Mouse (Mus musculus) embryonic facial prominence, embryonic 11.5 days (tissue): ENCODE measurements at regions not wholly inside any gene's neighbourhood (a gene's known extent, or its start where the extent isn't known, plus 50 kb on each side); places are given as distances from the start of the nearest gene placed in this dataset.

ENCODE experiments used
- ATAC-seq: fragments of 200-750 bp; cut with Nextera tagmentation; replicated peaks from 2 replicates; pipeline ENCODE4 v1.8.0; 2017; ENCODE audit warnings: low read depth; ENCODE audit not compliant: insufficient number of reproducible peaks, low FRiP score, low TSS enrichment
- DNase-seq: peaks from one replicate; pipeline ENCODE4 v3.0.0-alpha.2; 2015; ENCODE audit warnings: low spot score
- H3K27ac ChIP-seq: fragments of 300-500 bp; sonication (generic); replicated peaks from 2 replicates; pipeline ENCODE4 v1.5.1; 2014; ENCODE audit warnings: mild to moderate bottlenecking, low read depth, low read length, control low read depth
- H3K27me3 ChIP-seq: fragments of 300-500 bp; sonication (generic); 2 replicates; pipeline ENCODE4 v1.6.1; 2014; ENCODE audit warnings: mild to moderate bottlenecking, low read length, moderate library complexity, mixed read lengths; ENCODE audit not compliant: control insufficient read depth, insufficient read depth
- H3K36me3 ChIP-seq: fragments of 300-500 bp; sonication (generic); replicated peaks from 2 replicates; pipeline ENCODE4 v1.6.1; 2014; ENCODE audit warnings: low read depth, mild to moderate bottlenecking, low read length, moderate library complexity, mixed read lengths; ENCODE audit not compliant: control insufficient read depth, insufficient read depth
- H3K4me1 ChIP-seq: fragments of 300-500 bp; sonication (generic); 2 replicates; pipeline ENCODE4 v1.6.1; 2014; ENCODE audit warnings: low read length, mixed read lengths; ENCODE audit not compliant: control insufficient read depth, insufficient read depth
- H3K4me2 ChIP-seq: fragments of 300-500 bp; sonication (generic); 2 replicates; pipeline ENCODE4 v1.6.1; 2014; ENCODE audit warnings: low read depth, mild to moderate bottlenecking, control low read depth, low read length, moderate library complexity
- H3K4me3 ChIP-seq: fragments of 300-500 bp; sonication (generic); 2 replicates; pipeline ENCODE4 v1.5.1; 2014; ENCODE audit warnings: low read depth, low read length, control low read depth
- H3K9ac ChIP-seq: fragments of 300-500 bp; sonication (generic); replicated peaks from 2 replicates; pipeline ENCODE4 v1.6.1; 2014; ENCODE audit warnings: mild to moderate bottlenecking, control low read depth, low read length
- H3K9me3 ChIP-seq: fragments of 300-500 bp; sonication (generic); replicated peaks from 2 replicates; pipeline ENCODE4 v1.6.1; 2016; ENCODE audit warnings: mild to moderate bottlenecking, low read length, inconsistent platforms, mixed read lengths; ENCODE audit not compliant: control insufficient read depth
- WGBS: fragments of 180-500 bp; shearing (Covaris S2); extraction: QIAGEN DNeasy Blood & Tissue Kit; methylation state at CpG from one replicate; pipeline ENCODE4 v1.1.7; 2014; 5-methylcytosine and 5-hydroxymethylcytosine counted together

DNA sequence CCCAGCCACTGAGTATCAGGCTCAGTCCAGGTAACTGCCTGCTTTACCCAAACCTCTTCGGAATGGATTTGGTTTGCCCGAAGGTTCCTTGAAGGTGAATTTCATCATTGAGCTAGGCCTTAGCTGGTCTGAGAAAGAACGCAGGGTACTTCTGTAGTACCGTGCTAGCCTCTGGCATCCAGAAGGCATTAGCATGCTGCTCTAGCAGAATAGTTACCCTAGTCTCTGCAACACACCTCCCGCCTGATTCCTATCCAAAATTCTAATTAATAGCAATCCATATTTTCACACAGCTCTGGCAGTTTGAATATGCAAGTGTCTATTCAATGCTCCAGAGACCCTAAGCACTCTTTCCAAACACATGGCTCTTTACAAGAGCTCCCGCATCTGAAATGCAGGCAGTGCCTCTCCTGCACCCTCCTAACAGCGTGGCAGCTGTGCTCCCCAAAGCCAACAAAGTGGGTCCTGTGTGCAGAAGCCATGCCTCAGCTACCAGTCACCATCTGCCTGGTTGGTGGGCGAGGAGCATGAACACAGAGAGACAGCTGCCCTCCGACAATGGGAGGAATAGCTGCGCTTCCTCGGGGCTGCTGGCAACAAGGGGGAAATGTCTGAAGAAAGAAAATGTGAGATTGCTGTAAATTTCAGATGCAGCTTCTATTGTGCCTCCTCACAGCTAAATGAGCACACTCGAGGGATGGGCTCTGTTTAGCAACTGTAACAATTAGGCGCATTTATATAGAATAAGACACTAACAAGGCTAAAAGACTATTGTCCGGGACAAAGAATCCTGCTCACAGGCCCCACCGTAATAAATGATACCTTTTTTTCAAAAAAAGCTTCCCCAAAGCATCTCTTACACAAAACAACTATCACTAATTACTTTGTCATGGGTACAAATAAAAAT is 198.6 kb downstream of the Sp3 start:
- no peaks in the 10 kb centered on the region for H3K27me3 ChIP-seq
- H3K4me3 ChIP-seq: no peak overlapping the region
- no peak overlapping the region for H3K4me2 ChIP-seq
- H3K9me3 ChIP-seq: no peaks in the 10 kb centered on the region
- WGBS: 87% methylated on average over 15 of the region's 15 CpGs
- H3K9ac ChIP-seq: no peak overlapping the region
- no peak overlapping the region for H3K27ac ChIP-seq
- no peaks in the 10 kb centered on the region; the same call in 1 of the 2 replicates for H3K4me1 ChIP-seq
- ATAC-seq (peak; percentile 39; the same call in 1 of the 2 replicates), DNase-seq (no peak)
- no peaks in the 10 kb centered on the region for H3K36me3 ChIP-seq

DNA sequence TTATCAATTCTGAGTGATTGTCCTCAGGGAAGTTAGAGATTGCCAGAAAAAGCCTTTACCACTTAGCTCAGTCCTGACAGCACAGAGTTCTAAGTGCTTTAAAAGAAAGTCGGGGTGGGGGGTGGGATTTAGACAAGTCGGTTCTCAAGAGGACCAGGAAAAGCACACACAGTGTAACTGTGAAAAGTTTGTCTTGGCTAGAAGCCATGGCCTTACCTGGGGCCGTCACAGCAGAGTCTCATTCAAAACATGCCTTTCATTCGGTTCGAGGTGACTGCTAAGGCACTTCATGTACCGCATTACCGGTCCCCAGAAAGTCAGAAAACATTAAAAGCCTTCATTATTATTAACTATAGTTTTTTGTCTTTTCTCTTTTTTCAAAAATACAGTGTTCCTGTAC is 197.9 kb downstream of the Sp3 start:
- H3K9ac ChIP-seq: no peak overlapping the region
- H3K27ac ChIP-seq: no peak overlapping the region

DNA sequence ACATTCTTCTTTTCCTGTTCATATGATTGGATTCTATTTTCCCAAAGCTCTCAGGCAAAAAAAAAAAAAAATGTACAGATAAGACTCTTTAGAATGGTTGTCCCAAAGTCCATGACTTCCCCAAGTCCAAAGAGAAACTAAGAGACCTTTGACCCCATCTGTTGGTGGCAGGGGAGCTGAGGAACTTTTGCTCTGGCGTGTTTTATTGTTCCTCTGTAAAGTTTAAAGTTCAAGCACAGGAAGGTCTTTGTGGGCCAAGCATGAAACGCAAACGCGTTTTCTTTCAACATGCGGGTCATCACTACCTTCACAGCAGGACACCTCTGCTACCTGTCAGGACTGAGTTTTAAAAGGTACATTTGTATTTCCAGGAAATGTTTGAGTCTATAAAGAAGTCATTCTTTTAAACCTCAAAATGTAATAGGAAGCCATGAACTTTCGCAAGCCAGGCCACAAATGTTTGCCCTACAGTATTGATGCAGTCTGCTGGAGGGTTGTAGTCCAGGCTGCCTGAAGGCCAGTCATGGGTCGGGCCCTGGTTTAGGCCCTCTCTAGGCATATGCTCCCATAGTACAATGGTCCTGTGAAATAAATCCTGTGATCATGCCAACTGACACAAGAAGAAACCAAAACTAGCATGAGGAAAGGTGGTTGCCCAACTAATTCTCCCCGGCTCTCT is 194.7 kb downstream of the Sp3 start:
- H3K36me3 ChIP-seq: no peaks in the 10 kb centered on the region
- ATAC-seq (no peak), DNase-seq (no peak)
- 78% methylated on average over 8 of the region's 8 CpGs for WGBS
- no peaks in the 10 kb centered on the region for H3K9me3 ChIP-seq
- no peaks in the 10 kb centered on the region for H3K27me3 ChIP-seq
- no peak overlapping the region for H3K9ac ChIP-seq
- no peaks in the 10 kb centered on the region; the same call in 1 of the 2 replicates for H3K4me1 ChIP-seq
- no peak overlapping the region for H3K4me2 ChIP-seq
- H3K4me3 ChIP-seq: no peak overlapping the region
- no peak overlapping the region for H3K27ac ChIP-seq

More for the DNA sequence above, 197.9 kb downstream of the Sp3 start:
- ATAC-seq (no peak), DNase-seq (no peak)
- Histone ChIP-seq H3K36me3 (no peaks in the 10 kb centered on the region), H3K9me3 (no peaks in the 10 kb centered on the region), H3K4me2 (no peak overlapping the region), H3K4me3 (no peak overlapping the region), H3K4me1 (no peaks in the 10 kb centered on the region; the same call in 1 of the 2 replicates), H3K27me3 (no peaks in the 10 kb centered on the region)
- 58% methylated on average over 7 of the region's 7 CpGs for WGBS

DNA sequence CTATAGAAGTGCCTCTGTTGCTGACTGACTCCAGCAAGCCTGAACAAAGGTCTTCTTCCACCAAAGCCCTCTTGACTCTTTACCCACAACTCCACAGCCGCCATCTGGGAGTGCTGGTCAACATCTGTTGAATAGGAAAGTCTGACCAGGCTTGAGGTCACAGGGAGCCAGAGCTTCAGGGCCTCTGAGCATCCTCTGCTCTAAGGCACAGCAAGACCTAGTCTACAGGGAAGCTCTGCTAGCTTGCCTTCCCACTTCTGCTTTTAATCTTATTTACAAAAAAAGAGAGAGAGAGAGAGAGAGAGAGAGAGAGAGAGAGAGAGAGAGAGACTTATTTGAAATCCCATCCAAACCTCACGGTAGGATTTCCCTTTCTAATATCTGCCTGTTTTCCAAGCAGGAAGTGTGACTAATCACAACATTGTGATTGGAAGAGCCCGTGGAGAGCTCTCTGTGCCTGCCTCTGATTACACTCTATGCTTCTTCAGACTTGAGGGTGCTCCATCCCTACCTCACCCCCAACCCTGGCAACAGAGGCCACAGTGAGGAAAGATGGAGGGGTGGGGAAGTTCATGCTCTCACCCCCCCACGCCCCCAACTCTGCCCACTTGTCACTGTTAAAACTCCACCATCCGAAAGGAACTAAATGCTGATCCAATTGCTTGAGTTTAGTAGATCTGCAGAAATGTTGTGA is 194.1 kb downstream of the Sp3 start:
- Histone ChIP-seq H3K9me3 (no peaks in the 10 kb centered on the region), H3K27me3 (no peaks in the 10 kb centered on the region), H3K9ac (no peak overlapping the region), H3K4me1 (no peaks in the 10 kb centered on the region; the same call in 1 of the 2 replicates), H3K36me3 (no peaks in the 10 kb centered on the region), H3K27ac (no peak overlapping the region), H3K4me2 (no peak overlapping the region), H3K4me3 (no peak overlapping the region)
- no peak for ATAC-seq
- DNase-seq: peak; percentile 42
- WGBS: 43% methylated on average over 5 of the region's 5 CpGs

DNA sequence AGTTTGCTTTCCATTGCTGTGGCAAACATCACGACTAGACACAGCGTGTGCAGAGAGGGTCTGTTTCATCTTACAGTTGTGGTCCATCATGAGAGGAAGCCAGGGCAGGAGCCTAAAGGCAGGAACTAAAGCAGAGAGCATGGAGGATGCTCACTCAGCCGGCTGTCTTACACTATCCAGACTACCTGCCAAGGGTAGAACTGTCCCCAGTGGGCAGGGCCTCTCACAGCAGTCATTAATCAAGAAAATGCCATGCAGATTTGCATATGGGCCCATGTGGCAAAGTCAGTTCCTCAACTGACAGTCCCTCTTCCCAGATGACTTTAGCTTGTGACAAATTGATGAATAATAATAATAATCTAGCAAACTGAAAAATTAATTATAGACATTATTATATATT is 192.6 kb downstream of the Sp3 start:
- H3K9ac ChIP-seq: no peak overlapping the region
- no peaks in the 10 kb centered on the region for H3K36me3 ChIP-seq
- H3K9me3 ChIP-seq: no peaks in the 10 kb centered on the region
- H3K4me2 ChIP-seq: no peak overlapping the region
- DNase-seq: no peak
- no peaks in the 10 kb centered on the region; the same call in 1 of the 2 replicates for H3K4me1 ChIP-seq
- H3K27me3 ChIP-seq: no peaks in the 10 kb centered on the region
- WGBS: 83% methylated on average over 3 of the region's 3 CpGs
- no peak for ATAC-seq
- H3K4me3 ChIP-seq: no peak overlapping the region
- no peak overlapping the region for H3K27ac ChIP-seq

DNA sequence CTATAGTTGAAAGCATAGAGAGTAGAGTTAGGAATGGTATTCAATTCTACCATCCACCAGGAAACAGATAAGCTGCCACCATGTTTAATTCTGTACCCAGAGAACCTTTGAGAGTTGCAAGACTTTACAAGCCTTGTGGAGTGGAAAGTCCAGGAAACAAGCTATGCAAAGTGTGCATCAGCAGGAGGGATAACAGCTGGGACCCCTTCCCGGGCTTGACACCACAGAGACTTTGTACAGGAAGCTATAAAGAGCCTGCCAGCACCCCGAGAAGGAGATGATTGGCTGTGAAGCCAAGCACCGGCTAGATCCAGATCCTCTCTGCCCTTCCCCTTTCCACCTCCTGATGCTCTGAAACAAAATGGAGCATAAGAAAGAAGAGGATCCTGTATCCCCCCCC is 188.8 kb downstream of the Sp3 start:
- H3K27ac ChIP-seq: no peak overlapping the region
- no peak overlapping the region for H3K9ac ChIP-seq
- H3K27me3 ChIP-seq: no peaks in the 10 kb centered on the region
- 80% methylated on average over 3 of the region's 3 CpGs for WGBS
- H3K4me2 ChIP-seq: no peak overlapping the region
- no peaks in the 10 kb centered on the region for H3K4me1 ChIP-seq
- H3K36me3 ChIP-seq: no peaks in the 10 kb centered on the region
- ATAC-seq (no peak), DNase-seq (no peak)
- no peak overlapping the region for H3K4me3 ChIP-seq
- no peaks in the 10 kb centered on the region for H3K9me3 ChIP-seq

DNA sequence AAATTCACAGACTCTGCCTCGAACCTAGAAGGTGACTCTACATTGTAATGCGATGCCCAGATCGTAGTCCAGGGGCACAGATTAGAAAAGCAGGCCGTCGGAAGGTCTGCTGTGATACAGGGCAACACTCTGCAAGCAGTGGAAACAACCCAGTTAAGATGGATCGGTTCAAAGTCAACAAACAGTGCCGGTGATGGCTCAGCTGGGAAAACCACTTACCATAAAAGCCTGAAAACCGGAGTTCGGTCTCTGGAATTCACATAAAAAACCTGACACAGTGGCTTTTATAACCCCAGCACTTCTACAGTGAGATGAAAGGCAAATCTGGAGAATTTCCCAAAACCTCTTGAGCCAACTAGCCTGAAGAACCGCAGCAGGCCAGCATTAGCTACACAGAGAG is 186.8 kb downstream of the Sp3 start:
- no peak for ATAC-seq
- no peak overlapping the region for H3K4me2 ChIP-seq
- DNase-seq: no peak
- H3K27me3 ChIP-seq: no peaks in the 10 kb centered on the region
- H3K27ac ChIP-seq: no peak overlapping the region
- no peaks in the 10 kb centered on the region for H3K4me1 ChIP-seq
- no peaks in the 10 kb centered on the region for H3K9me3 ChIP-seq
- no peak overlapping the region for H3K4me3 ChIP-seq
- no peaks in the 10 kb centered on the region for H3K36me3 ChIP-seq
- H3K9ac ChIP-seq: no peak overlapping the region
- 68% methylated on average over 10 of the region's 10 CpGs for WGBS
